Mouse (Mus musculus): ENCODE measurements around the gene Card10.

Card10 gene

DNA sequence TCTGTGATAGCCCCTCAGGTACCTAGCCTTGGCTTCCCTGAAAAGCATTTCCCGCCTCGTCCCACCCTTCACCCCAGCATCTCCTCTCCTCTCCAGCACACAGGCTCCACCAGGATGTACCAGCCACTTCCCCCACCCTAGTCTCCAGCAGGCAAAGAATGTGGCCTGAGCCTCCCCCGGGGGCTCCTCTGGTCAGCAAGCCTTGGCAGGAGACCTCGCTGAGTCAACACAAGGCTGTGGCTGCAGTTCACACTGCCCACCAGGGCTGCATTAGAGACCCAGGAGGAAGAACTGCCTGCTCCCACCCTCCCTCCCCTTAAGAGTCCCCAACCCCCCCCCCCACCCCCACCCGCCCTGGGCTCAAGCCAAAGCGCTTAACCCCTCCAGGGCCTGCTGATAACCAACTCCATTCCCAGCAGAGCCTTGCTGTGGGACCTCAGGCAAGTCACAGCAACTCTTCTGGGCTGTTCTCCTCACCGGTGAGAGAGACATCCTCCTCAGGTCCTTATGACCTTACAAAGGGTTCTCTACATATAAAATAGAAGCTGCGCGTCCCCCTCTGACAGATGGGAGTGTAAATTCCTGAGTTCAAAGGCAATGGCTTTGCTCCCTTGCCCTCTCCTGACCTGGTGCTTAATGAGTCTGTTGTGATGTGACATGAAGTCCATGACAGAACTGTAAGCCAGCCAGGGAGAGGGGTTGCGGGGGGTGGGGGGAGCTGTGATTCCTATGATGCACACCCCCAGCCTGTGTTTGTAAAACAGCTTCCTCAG lies 31.6 kb upstream of the Card10 start:
- DNase-seq = peak; percentile 86

DNA sequence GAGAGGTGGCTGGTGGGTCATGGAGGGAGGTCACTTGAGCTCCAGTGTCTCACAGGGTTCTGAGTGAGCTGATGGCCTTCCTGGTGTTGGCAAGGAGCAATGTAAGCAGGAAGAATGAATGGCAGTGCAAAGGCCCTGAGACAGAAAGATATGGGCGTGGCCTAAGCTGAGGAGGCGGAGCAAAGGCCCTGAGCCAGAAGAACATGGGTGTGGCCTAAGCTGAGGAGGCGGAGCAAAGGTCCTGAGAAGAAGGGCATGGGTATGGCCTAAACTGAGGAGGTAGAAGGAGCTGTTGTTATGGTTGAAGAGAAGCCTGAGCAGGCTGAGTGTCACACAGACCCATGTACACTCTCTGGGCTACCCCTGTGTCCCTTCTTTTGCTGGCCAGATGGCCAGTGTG lies 30.7 kb upstream of the Card10 start:
- DNase-seq = peak; percentile 62

DNA sequence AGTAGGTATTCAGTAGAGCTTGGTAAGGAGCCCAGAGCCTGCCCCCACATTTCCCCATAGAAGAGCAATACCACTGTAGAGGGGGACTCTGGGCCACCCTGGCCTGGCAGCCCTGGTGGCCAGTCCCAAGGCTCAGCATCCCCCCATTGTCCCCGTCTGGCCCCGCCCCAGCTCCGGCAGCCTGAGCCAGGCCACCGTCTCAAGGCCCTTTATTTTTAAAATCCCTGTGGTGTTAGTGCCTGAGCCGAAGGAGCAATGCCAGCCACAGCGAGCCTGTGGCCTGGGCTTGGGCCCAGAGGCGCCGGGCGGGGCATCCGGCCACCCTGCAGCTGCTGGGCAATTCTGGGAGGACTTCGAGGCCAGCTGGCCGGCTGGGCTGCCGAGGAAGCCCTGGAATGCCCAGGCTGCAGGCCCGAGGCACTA lies 29.9 kb upstream of the Card10 start:
- peak; percentile 95 for DNase-seq

DNA sequence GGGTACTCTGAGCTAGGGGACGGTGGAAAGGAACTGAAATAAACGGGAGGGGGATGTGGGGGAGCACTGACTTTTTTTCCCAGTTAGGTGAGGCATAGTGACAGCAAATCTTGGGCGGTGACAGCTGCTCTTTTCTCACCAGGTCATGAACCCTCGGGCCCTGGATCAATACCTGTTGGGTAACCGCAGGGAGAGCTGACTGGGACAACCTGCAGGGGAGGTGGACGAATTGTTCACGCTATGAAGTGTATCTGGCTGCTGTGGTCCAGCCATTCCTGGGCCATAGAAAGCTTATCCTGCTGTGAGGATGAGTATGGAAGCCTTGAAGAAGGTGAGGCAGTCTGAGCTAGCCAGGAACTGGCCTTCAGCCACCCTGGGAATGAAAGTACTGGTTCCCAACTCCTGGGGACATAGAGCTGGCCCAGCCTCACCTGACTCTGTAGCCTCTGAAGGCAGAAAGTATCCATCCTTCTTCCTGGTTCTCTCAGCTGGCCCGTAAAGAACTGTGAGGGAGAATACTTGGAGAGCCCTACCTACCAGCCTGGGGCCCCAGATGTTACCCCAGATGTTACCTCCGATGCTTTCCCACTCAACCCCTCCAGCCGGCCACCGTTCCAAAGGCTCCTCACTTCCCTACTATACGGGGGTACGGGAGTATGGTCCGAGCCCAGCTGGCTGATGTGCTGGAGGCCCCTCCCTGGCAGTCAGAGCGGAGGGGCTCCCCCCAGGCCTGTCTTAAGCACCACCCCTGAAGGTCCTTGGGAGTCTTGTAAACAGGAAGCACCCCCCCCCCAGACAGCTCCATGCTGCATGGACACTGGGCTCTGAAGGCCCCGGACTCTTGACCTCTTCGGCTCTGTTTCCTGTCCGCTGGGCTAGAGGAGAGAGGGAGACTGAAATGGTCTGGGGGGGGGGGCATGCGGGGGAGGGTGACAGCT lies 29.1 kb upstream of the Card10 start:
- DNase-seq = peak; percentile 87

DNA sequence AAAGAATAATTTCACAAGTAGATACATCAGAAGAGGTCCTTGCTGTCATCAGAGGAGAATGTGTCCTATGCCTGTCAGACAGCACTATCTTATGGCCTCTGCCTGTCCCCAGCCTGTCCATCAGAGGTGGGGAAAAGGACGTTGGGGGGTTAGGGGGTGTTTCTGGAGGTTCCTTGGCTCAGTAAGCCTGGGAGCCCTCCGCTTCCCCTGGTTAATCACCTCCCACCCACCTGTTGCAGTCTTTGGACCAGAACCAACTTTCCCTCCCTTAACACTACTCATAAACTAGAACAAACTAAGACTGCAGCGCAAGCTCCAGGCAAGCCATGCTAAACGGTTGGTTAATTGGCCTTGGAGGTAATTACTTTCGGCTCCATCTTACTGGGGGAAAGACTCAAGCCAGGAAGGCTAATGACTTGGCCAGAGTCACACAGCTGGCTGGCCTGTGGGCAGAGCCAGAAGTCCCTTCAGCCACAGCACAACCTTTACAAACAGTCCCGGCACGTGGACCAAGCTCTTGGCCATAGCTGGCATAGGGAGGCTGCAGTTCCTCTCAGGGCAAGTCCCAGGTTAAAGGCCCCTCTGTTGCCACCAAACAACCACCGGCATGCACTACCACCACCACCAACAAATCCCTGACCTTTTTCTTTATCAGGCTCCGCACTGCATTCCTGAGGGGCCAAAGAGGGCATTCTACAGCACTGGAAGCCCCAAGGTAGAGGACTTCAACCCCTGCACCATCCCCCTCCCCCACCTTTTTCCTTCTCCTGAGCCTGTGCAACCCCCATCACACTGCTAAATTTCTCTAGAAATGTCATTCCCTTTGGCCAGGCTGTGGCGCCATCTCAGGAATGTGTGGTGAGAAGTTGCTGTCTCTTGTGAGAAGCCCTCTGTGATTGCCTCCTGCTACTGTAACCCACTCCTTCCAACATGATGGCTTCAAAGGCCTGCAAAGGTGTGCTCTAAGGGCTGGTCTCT lies 28.2 kb upstream of the Card10 start:
- no peak for DNase-seq

DNA sequence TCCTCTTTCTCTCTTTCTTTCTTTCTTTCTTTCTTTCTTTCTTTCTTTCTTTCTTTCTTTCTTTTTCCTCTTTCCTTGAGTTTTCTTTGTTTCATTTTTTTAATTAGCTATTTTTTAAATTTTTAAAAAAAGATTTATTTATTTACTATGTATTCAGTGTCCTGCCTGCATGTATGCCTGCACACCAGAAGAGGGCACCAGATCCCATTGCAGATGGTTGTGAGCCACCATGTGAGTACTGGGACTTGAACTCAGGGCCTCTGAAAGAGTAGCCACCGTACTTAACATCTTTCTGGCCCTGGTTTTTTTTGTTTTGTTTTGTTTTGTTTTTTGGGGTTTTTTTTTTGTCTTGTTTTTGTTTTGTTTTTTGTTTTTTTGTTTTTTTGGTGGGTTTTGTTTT lies 26.8 kb upstream of the Card10 start:
- DNase-seq = no peak

DNA sequence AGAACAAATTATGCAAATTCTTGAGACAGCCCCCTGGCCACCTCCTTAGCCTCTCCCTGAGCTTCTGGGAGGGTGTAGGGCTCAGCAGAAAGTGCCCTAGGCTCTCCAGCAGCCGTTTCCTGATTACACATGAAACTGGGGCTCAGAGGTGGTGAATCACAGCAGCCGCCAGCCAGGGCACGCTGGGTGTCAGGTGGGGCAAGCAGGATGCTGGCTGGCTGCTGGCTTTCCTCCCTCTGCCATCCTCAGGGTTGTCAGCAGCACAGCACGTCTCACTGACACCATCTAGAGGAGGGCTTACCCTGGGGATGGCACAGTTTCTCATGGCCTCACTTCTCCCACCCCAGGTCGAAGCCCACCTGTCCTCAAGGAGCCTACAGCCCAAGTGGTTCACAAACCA lies 25.5 kb upstream of the Card10 start:
- DNase-seq = peak; percentile 52

DNA sequence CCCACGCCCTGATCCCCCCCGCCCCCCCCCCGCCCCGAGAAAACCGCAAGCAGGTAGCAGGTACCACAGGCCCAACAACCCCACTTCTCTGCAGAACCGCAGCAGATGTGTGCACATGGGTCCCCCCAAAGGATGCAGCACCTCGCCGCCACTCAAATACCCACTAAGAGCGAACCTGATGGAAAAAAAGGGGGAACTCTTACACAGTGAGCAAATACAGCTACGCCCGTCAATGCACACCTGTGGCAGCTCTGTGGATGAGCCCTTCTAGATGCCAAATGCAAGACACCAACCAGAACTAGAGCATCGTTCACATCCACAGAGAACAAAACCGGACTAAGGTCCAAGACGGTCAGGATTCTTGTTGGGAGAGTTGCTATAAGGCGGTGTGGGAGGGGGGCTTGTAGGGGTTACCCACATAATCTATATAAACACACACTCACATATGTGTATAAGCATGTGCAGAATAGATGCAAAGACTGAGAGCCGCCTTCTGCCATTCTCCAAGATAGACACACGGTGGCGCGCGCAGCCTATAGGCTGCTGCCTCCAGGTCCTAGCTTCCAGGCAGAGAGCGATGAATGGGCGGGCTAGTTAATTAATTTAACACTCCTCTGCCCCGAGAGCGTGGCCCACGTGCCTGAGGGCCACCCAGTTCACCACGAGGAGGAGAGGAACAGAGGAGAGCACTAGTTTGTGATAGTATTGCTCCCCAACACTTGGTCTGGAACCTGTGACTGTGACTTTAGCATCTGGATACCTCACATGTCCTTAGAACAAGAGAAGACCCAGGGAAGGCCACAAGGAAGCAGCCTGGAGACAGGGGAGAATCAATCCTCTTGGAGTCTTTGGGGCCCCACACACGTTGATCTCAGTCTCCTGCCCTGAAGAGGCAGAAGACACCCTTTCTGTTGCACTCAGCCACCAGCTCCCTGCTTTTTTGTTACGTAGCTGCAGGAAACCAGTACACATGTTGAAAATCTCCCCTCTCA lies 23.7 kb upstream of the Card10 start:
- DNase-seq = peak; percentile 87

DNA sequence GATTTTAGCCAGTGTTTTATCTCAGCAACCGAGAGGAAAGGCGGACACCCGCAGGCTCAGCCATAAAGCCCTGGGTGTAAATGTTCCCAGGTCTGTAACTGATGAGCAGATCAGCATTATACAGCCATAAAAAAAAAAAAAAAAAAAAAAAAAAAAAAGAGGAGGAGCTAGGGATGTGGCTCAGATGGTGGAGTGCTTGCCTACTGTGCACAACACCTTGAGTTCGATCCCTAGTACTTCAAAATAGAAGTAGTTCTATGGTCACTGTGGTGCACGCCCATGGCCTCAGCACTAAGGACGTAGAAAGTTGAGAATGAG lies 13.2 kb upstream of the Card10 start:
- DNase-seq = no peak

DNA sequence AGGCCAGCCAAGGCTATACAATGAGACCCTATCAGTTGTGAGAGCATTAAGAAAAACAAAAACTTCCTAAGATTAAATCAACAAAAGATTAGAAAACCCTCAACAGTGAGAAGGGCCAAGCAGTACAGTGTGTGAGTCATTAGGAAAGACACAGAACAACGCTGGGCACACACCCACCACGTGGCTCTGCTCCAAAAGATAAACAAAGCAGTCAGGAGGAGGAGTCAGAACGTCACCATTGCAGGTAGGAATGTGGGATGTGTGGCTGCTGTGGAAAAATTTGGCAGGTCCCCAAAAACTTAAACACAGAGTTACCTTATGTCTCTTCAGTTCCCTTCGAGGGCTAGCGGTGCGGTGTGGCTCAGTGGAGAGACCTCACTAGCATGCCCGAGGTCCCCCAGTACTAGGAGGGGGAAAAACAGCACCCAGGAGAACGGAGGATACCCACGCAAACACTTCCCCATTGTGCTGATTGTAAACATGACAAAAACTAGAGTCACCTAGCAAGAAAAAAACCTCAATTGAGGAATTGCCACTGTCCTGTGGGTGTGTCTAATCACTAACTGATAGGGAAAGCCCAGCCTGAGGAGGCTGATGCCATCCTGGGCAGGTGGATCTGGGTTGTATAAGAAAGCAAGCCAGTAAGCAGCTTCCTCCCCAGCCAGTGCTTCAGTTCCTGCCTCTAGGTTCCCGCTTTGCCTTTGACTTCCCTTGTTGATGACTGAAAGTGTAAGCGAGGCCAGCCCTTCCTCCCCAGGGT lies 12.7 kb upstream of the Card10 start:
- DNase-seq = peak; percentile 84

DNA sequence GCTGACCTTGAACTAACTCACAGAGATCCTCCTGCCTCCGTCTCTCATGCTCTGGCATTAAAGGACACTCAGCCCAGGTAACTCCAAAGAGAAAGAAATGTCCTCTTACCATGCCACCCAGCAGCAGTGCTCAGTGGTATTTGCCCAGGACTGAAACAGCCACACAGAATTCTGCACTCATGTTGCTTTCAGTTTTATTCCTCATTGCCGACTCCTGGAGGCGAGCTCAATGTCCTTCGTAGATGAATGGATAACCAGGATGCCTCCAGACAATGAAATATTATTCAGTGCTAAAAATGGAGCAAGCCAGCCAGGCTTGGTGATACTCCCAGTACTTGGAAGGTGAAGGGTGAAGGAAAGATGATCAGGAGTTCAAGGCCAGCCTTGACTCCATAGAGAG lies 10.8 kb upstream of the Card10 start:
- no peak for DNase-seq

DNA sequence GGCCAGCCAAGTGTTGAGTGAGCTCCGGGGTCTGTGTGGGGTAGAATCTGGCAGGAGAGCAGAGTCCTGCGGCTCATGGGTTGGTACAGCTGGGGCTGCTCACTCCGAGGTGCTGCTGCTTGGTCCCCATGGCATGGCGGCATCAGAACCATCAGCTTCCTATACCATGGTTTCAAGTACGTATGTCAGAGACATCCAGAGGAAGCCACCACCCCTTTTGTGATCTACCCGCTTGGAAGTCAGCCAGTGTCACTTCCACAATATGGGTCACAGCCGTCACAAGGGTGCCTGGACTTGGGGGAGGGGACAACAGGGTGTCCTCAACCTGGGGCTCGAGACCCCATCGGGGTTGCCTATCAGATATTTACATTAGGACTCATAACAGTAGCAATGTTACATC lies 7.3 kb upstream of the Card10 start:
- DNase-seq = peak; percentile 37

DNA sequence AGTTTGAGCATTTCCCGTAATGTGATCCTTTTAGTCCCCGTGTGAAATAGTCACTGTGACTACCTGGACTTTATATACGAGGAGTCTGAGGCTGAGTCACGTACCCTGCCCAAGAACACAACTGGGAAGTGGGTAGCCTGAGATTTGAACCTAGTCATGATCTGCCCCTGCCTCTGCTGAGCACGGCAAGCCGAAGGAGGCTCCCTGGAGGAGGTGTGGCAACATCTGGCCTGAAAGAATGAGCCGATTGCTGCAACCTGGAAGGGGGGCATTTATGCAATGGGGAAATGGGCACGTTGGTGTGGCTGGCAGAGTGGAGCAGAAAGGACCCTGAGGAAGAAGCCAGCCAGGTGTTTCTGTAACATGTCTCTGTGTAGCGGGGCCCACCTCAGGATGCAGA lies 6.9 kb upstream of the Card10 start:
- no peak for DNase-seq

DNA sequence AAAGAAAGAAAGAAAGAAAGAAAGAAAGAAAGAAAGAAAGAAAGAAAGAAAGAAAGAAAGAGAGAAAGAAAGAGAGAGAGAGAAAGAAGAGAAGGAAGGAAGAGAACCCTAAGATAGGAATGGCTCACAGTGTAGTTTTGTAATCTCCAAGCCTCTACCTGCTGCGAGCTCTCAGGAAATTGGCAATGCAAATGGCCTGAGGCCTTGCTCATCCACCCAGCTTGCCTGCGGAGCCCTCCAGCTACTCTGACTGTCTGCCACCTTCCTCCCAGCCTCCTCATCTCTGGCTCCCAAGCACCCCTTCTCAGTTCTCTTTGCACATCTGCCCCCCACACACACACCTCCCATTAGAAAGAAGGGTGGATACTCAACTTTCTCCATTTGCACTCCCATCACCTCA lies 6.1 kb upstream of the Card10 start:
- DNase-seq = no peak

DNA sequence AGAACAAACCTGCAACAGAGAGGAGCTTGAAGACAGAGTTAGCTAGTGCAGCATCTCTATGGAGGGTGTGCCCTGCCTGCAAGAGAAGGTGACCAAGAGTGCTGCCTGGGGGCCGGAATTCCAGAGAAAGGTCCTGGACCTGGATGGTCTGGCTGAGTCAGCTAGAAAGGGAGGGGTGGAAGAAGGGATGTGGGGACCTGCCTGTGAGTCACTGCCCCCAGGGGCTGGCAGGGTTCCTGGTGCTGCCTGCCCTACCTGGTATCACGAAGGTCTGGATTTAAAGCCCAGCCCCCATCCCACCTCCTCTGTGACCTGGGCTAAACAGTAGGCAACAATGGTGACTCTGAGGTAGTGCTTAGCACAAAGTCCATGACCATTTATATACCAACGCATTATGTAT lies 4.3 kb upstream of the Card10 start:
- no peak for DNase-seq

DNA sequence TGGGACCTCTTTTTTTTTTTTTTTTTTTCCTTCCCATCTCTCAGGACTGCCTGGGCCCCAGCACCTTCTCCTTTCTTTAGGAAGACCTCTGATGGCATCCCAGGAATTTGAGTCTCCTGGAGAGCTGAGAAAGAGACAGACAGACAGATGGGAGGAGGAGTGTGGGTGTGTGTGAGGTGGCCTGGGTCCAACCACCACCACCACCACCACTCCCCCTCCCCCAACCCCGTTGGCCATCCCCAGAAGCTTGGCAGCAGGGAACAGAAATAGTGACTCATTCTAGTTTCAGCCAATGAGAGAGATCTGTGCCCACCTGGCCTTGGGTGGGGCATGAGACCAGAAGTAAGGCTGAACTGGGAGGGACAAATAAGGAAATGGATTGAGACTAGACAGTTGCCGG lies 3.8 kb upstream of the Card10 start:
- no peak for DNase-seq

DNA sequence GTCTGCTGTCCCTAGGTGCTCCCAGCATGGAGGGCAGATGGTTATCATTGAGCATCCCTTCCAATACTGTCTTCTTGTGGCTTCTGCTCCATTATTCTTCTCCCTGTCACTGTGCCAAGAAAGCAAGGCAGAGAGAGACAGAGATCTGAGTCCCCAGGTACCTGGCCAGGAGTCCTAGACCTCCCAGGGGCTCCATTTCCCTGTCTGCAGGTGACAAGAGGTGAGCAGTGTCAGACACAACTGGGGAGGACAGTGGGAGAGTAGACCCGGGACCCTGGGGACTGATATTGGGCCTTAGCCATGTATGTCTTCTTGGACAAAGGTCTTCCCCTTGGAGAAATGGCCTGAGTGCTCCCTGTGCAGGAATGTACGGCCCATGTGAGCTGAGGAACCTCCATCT lies 2.5 kb upstream of the Card10 start:
- DNase-seq = no peak

DNA sequence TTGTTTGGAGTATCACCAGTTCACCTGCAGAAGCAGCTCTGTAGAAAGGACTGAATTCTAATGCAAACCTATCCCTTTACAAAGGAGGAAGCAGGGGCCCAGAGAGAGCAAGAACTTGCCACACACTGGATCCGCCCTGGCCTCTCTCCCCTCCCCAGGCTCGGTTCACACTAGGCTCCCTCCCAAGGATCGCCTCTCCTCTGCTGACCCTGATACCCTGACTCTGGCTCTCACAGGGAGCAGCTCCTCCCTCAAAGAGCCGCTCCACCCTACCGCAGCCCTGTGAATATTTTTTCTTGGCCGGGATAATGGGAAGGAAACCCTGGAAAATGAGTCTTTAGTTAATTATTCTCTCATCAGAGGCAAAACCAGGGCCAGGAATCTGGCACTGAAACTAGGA lies 1.5 kb upstream of the Card10 start:
- DNase-seq = peak; percentile 35

DNA sequence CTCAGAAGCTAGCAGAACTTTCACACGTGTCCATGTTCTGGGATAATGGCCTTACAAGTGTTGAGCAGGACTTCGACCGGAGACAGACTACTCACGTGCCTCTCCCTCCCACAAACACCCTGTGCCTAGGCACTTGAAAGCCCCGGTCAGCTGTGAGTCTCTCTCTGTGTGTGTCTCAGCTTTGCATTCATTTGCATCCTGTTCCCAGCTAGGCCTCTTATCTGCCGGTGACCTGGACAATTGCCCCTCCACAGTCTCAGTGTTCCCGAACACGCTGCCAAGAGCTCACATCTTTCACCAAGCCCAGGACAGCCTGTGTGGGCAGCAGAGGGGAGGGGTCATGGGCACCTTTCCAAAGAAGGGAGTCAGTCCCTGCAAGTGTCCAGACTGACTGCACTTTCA lies 658 bp upstream of the Card10 start:
- peak; percentile 82 for DNase-seq

DNA sequence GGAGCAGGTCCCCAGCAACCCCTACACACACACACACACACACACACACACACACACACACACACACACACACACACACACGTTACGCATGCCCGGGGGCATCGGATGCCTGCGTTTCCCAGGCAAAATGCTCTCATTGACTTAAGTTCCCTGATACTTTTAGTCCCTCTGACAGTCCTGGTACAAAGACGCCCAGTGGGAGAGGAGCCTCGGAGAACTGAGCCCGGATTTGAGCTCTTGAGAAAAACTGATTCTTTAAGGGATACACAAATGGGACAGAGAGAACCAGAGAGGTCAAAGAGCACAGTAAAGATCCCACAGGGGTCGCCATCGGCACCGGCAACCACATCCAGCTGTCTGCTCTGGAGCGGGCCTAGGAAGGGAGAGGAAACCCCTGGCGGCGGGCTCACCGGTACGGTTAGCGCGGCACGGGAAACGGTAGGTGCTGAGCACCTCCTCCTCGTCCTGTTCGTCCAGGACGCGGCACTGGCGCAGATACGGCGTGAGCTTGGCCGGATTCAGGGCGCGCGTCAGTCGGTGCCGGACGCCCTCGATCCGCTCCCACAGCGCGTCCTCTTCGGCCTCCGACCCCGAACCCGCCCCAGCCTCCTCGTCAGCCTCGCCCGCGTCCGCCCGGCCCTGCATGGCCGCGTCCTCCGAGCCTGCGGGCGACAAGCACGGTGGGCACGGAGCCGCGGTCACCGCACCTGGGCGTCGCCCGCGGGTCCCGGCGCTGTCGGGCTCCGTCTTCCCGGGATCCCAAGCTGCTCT lies 686 bp downstream of the Card10 start:
- DNase-seq = peak; percentile 58

Data from lung, postnatal 10 days (tissue).